Mouse (Mus musculus): ENCODE results near the gene Myl9. TPM values are rescaled to one million over a fixed set of nuclear protein-coding genes. Genes with fewer than 3 reads are reported as not detected.

Gene Myl9
- total RNA-seq, 2 experiments from 2014 or later: 52.0 to 58.6 TPM

Other genes starting within 250 kb of the Myl9 start
- 10 to 100 TPM; 34.8 to 34.9 TPM for gene Aar2, start 227.8 kb upstream of the Myl9 start, total RNA-seq (2021)
- 10 to 100 TPM; 43.2 to 60.8 TPM for gene Dlgap4, start 161.7 kb upstream of the Myl9 start, total RNA-seq (2021)
- 1 to 10 TPM; 2.0 to 2.1 TPM for gene Tgif2, start 64.6 kb downstream of the Myl9 start, total RNA-seq (2021)
- gene 4930518I15Rik, start 82.5 kb downstream of the Myl9 start, total RNA-seq (2021): 1 to 10 TPM; 2.5 to 3.8 TPM
- 100 to 1,000 TPM; 223 to 330 TPM for gene Rab5if, start 87.7 kb downstream of the Myl9 start, total RNA-seq (2021)
- under 1 TPM in 1 of 2 experiments, not detected in 1; 0.22 TPM for gene Sla2, start 111.8 kb downstream of the Myl9 start, total RNA-seq (2021)
- 10 to 100 TPM; 61.0 to 87.7 TPM for gene Ndrg3, start 216.6 kb downstream of the Myl9 start, total RNA-seq (2021)
- 1 to 10 TPM; 2.8 to 3.8 TPM for gene Dsn1, start 231.7 kb downstream of the Myl9 start, total RNA-seq (2021)

Data from adrenal gland, adult 18-20 months (tissue).